Mouse (Mus musculus): ENCODE results near the gene Crcp.

GRCm38 (mm10) chr5:130052510-130052909, 23.4 kb downstream of the Crcp start:
- TF ChIP-seq CTCF (IDR thresholded peaks at IDR 0.05; ENCODE audit: low read depth), result no peak
- TF ChIP-seq EP300 (IDR thresholded peaks at IDR 0.05; ENCODE audit: low read depth), result no peak

Data from liver, postnatal 0 days (tissue).